Mouse (Mus musculus): ENCODE results near the gene Acsm5. TPM values are rescaled to one million over a fixed set of nuclear protein-coding genes. Genes with fewer than 3 reads are reported as not detected.

Acsm5 gene
- polyA plus RNA-seq, 1 experiment from 2014 or later = not detected

- no peaks in the 10 kb centered on the region for H3K36me3 ChIP-seq (ENCODE audit: control insufficient read depth, insufficient read depth, low read length)
- no peak for ATAC-seq (ENCODE audit: insufficient read depth, low FRiP score)
- no peak overlapping the region for H3K27ac ChIP-seq (ENCODE audit: low read length)
- no peak overlapping the region for H3K4me3 ChIP-seq (replicated peaks; ENCODE audit: low read length)
- no peaks in the 10 kb centered on the region for H3K27me3 ChIP-seq (ENCODE audit: control insufficient read depth, insufficient read depth, low read length)
- H3K4me1 ChIP-seq (ENCODE audit: control insufficient read depth, insufficient read depth, low read length) = no peaks in the 10 kb centered on the region
- 61% methylated on average over 10 of the region's 10 CpGs for WGBS
- no peak overlapping the region for H3K4me2 ChIP-seq (ENCODE audit: low read depth, low read length)
- H3K9me3 ChIP-seq (replicated peaks; ENCODE audit: control insufficient read depth, low read length) = no peaks in the 10 kb centered on the region
- no peak overlapping the region for H3K9ac ChIP-seq (ENCODE audit: low read length)
Observed at GRCm38 (mm10) chr7:119515492-119516271, 3.6 kb upstream of the Acsm5 start.

- H3K4me1 ChIP-seq (ENCODE audit: control insufficient read depth, insufficient read depth, low read length) = no peaks in the 10 kb centered on the region
- H3K9ac ChIP-seq (ENCODE audit: low read length) = no peak overlapping the region
- H3K4me2 ChIP-seq (ENCODE audit: low read depth, low read length) = no peak overlapping the region
- H3K36me3 ChIP-seq (ENCODE audit: control insufficient read depth, insufficient read depth, low read length) = no peaks in the 10 kb centered on the region
- no peaks in the 10 kb centered on the region for H3K9me3 ChIP-seq (replicated peaks; ENCODE audit: control insufficient read depth, low read length)
- H3K27me3 ChIP-seq (ENCODE audit: control insufficient read depth, insufficient read depth, low read length) = no peaks in the 10 kb centered on the region
- no peak for ATAC-seq (ENCODE audit: insufficient read depth, low FRiP score)
- H3K27ac ChIP-seq (ENCODE audit: low read length) = no peak overlapping the region
- no peak overlapping the region for H3K4me3 ChIP-seq (replicated peaks; ENCODE audit: low read length)
- WGBS = 70% methylated on average over 7 of the region's 7 CpGs
Observed at GRCm38 (mm10) chr7:119516272-119516558, 3.0 kb upstream of the Acsm5 start.

- no peaks in the 10 kb centered on the region for H3K9me3 ChIP-seq (replicated peaks; ENCODE audit: control insufficient read depth, low read length)
- no peak for ATAC-seq (ENCODE audit: insufficient read depth, low FRiP score)
- no peaks in the 10 kb centered on the region for H3K4me1 ChIP-seq (ENCODE audit: control insufficient read depth, insufficient read depth, low read length)
- H3K27ac ChIP-seq (ENCODE audit: low read length) = no peak overlapping the region
- H3K4me2 ChIP-seq (ENCODE audit: low read depth, low read length) = no peak overlapping the region
- H3K9ac ChIP-seq (ENCODE audit: low read length) = no peak overlapping the region
- WGBS = 44% methylated on average over 5 of the region's 5 CpGs
- H3K27me3 ChIP-seq (ENCODE audit: control insufficient read depth, insufficient read depth, low read length) = no peaks in the 10 kb centered on the region
- no peaks in the 10 kb centered on the region for H3K36me3 ChIP-seq (ENCODE audit: control insufficient read depth, insufficient read depth, low read length)
- H3K4me3 ChIP-seq (replicated peaks; ENCODE audit: low read length) = no peak overlapping the region
Observed at GRCm38 (mm10) chr7:119519654-119520053, 391 bp downstream of the Acsm5 start.

- Histone ChIP-seq H3K27ac (ENCODE audit: low read length) (no peak overlapping the region), H3K4me1 (ENCODE audit: control insufficient read depth, insufficient read depth, low read length) (no peaks in the 10 kb centered on the region), H3K9ac (ENCODE audit: low read length) (no peak overlapping the region), H3K9me3 (replicated peaks; ENCODE audit: control insufficient read depth, low read length) (no peaks in the 10 kb centered on the region), H3K27me3 (ENCODE audit: control insufficient read depth, insufficient read depth, low read length) (no peaks in the 10 kb centered on the region), H3K36me3 (ENCODE audit: control insufficient read depth, insufficient read depth, low read length) (no peaks in the 10 kb centered on the region), H3K4me2 (ENCODE audit: low read depth, low read length) (no peak overlapping the region), H3K4me3 (replicated peaks; ENCODE audit: low read length) (no peak overlapping the region)
- 68% methylated on average over 3 of the region's 3 CpGs for WGBS
- no peak for ATAC-seq (ENCODE audit: insufficient read depth, low FRiP score)
Observed at GRCm38 (mm10) chr7:119521816-119522215, 2.6 kb downstream of the Acsm5 start.

GRCm38 (mm10) chr7:119522385-119522784 lies 3.1 kb downstream of the Acsm5 start:
- WGBS = 73% methylated on average over 1 of the region's 1 CpGs

GRCm38 (mm10) chr7:119523389-119523788 lies 4.1 kb downstream of the Acsm5 start, which contains the start of gene Pdilt:
Pdilt (minus strand) TSS chr7:119523489.
- Histone ChIP-seq H3K9me3 (replicated peaks; ENCODE audit: control insufficient read depth, low read length) (no peaks in the 10 kb centered on the region), H3K4me2 (ENCODE audit: low read depth, low read length) (no peak within 1 kb of the TSS), H3K4me1 (ENCODE audit: control insufficient read depth, insufficient read depth, low read length) (no peaks in the 10 kb centered on the region), H3K27ac (ENCODE audit: low read length) (no peak within 1 kb of the TSS), H3K4me3 (replicated peaks; ENCODE audit: low read length) (no peak within 1 kb of the TSS), H3K36me3 (ENCODE audit: control insufficient read depth, insufficient read depth, low read length) (no peaks in the 10 kb centered on the region), H3K9ac (ENCODE audit: low read length) (no peak within 1 kb of the TSS), H3K27me3 (ENCODE audit: control insufficient read depth, insufficient read depth, low read length) (no peaks in the 10 kb centered on the region)
- WGBS = 64% methylated on average over 4 of the region's 4 CpGs
- ATAC-seq (ENCODE audit: insufficient read depth, low FRiP score) = no peak

More at GRCm38 (mm10) chr7:119522385-119522784, 3.1 kb downstream of the Acsm5 start:
- no peak for ATAC-seq (ENCODE audit: insufficient read depth, low FRiP score)
- no peaks in the 10 kb centered on the region for H3K9me3 ChIP-seq (replicated peaks; ENCODE audit: control insufficient read depth, low read length)
- H3K4me1 ChIP-seq (ENCODE audit: control insufficient read depth, insufficient read depth, low read length) = no peaks in the 10 kb centered on the region
- no peak overlapping the region for H3K4me2 ChIP-seq (ENCODE audit: low read depth, low read length)
- H3K4me3 ChIP-seq (replicated peaks; ENCODE audit: low read length) = no peak overlapping the region
- H3K27me3 ChIP-seq (ENCODE audit: control insufficient read depth, insufficient read depth, low read length) = no peaks in the 10 kb centered on the region
- H3K9ac ChIP-seq (ENCODE audit: low read length) = no peak overlapping the region
- no peaks in the 10 kb centered on the region for H3K36me3 ChIP-seq (ENCODE audit: control insufficient read depth, insufficient read depth, low read length)
- no peak overlapping the region for H3K27ac ChIP-seq (ENCODE audit: low read length)

- Histone ChIP-seq H3K4me1 (ENCODE audit: control insufficient read depth, insufficient read depth, low read length) (no peaks in the 10 kb centered on the region), H3K9me3 (replicated peaks; ENCODE audit: control insufficient read depth, low read length) (no peaks in the 10 kb centered on the region), H3K27me3 (ENCODE audit: control insufficient read depth, insufficient read depth, low read length) (no peaks in the 10 kb centered on the region), H3K36me3 (ENCODE audit: control insufficient read depth, insufficient read depth, low read length) (no peaks in the 10 kb centered on the region), H3K9ac (ENCODE audit: low read length) (no peak overlapping the region), H3K4me3 (replicated peaks; ENCODE audit: low read length) (no peak overlapping the region), H3K27ac (ENCODE audit: low read length) (no peak overlapping the region), H3K4me2 (ENCODE audit: low read depth, low read length) (no peak overlapping the region)
- WGBS = 26% methylated on average over 2 of the region's 2 CpGs
- ATAC-seq (ENCODE audit: insufficient read depth, low FRiP score) = no peak
Observed at GRCm38 (mm10) chr7:119525881-119526281, 6.6 kb downstream of the Acsm5 start.

GRCm38 (mm10) chr7:119526486-119526885 lies 7.2 kb downstream of the Acsm5 start:
- Histone ChIP-seq H3K4me2 (ENCODE audit: low read depth, low read length) (no peak overlapping the region), H3K4me1 (ENCODE audit: control insufficient read depth, insufficient read depth, low read length) (no peaks in the 10 kb centered on the region), H3K4me3 (replicated peaks; ENCODE audit: low read length) (no peak overlapping the region), H3K36me3 (ENCODE audit: control insufficient read depth, insufficient read depth, low read length) (no peaks in the 10 kb centered on the region), H3K27me3 (ENCODE audit: control insufficient read depth, insufficient read depth, low read length) (no peaks in the 10 kb centered on the region), H3K9me3 (replicated peaks; ENCODE audit: control insufficient read depth, low read length) (no peaks in the 10 kb centered on the region), H3K9ac (ENCODE audit: low read length) (no peak overlapping the region), H3K27ac (ENCODE audit: low read length) (no peak overlapping the region)
- WGBS = 77% methylated on average over 13 of the region's 13 CpGs
- ATAC-seq (ENCODE audit: insufficient read depth, low FRiP score) = no peak

GRCm38 (mm10) chr7:119527135-119527534 lies 7.9 kb downstream of the Acsm5 start:
- ATAC-seq (ENCODE audit: insufficient read depth, low FRiP score) = no peak
- Histone ChIP-seq H3K4me3 (replicated peaks; ENCODE audit: low read length) (no peak overlapping the region), H3K4me2 (ENCODE audit: low read depth, low read length) (no peak overlapping the region), H3K27me3 (ENCODE audit: control insufficient read depth, insufficient read depth, low read length) (no peaks in the 10 kb centered on the region), H3K27ac (ENCODE audit: low read length) (no peak overlapping the region), H3K4me1 (ENCODE audit: control insufficient read depth, insufficient read depth, low read length) (no peaks in the 10 kb centered on the region), H3K9me3 (replicated peaks; ENCODE audit: control insufficient read depth, low read length) (no peaks in the 10 kb centered on the region), H3K9ac (ENCODE audit: low read length) (no peak overlapping the region), H3K36me3 (ENCODE audit: control insufficient read depth, insufficient read depth, low read length) (no peaks in the 10 kb centered on the region)
- 73% methylated on average over 1 of the region's 1 CpGs for WGBS
